Mouse (Mus musculus) neutrophil, adult 5-6 weeks (primary cell): ENCODE measurements around the gene Hat1. TPM values are rescaled to one million over a fixed set of nuclear protein-coding genes. Genes with fewer than 3 reads are reported as not detected.

Experiments used
- ATAC-seq: fragments of 151-379, 151-347 bp; 2 replicates; pipeline ENCODE4 v1.8.0; 2017; ENCODE audit warnings: mild to moderate bottlenecking, moderate TSS enrichment; ENCODE audit not compliant: insufficient number of reproducible peaks, poor library complexity, low FRiP score, severe bottlenecking; ENCODE audit errors: extremely low read depth
- total RNA-seq: library from RNA; stranded (forward); fragments of 200-1000 nt; gene quantifications from 2 replicates; pipeline ENCODE4 v1.2.3, GENCODE M21; 2017

Hat1 gene
- total RNA-seq = 33.9 and 37.0 TPM in 2 replicates

GRCm38 (mm10) chr2:71388951-71389763 is at the start of gene Hat1:
Gene Hat1, plus strand, starts transcription at chr2:71388958.
- ATAC-seq = peak; percentile 99

GRCm38 (mm10) chr2:71340126-71340525 is 48.6 kb upstream of the Hat1 start:
- no peak for ATAC-seq

GRCm38 (mm10) chr2:71343884-71344640 is 44.7 kb upstream of the Hat1 start:
- peak; percentile 72; the same call in 1 of the 2 replicates for ATAC-seq

- ATAC-seq = no peak
These were observed 41.6 kb upstream of the Hat1 start for GRCm38 (mm10) chr2:71347160-71347559.

GRCm38 (mm10) chr2:71347732-71348490 is 40.8 kb upstream of the Hat1 start:
- ATAC-seq = no peak

- no peak for ATAC-seq
These were observed 39.2 kb upstream of the Hat1 start for GRCm38 (mm10) chr2:71349511-71349910.

GRCm38 (mm10) chr2:71350181-71350580 is 38.6 kb upstream of the Hat1 start:
- ATAC-seq = no peak

GRCm38 (mm10) chr2:71350904-71351726 is 37.6 kb upstream of the Hat1 start:
- no peak for ATAC-seq

- ATAC-seq = no peak
These were observed 37.1 kb upstream of the Hat1 start for GRCm38 (mm10) chr2:71351727-71351987.

GRCm38 (mm10) chr2:71353306-71354054 is 35.3 kb upstream of the Hat1 start:
- ATAC-seq = no peak

- ATAC-seq = no peak
These were observed 34.7 kb upstream of the Hat1 start for GRCm38 (mm10) chr2:71354055-71354425.

GRCm38 (mm10) chr2:71358347-71358746 is 30.4 kb upstream of the Hat1 start:
- ATAC-seq = no peak

GRCm38 (mm10) chr2:71360192-71360591 is 28.6 kb upstream of the Hat1 start:
- 0 out of 2 replicates have a peak, but pooled peaks have one; percentile 16 for ATAC-seq

- ATAC-seq = no peak
These were observed 22.1 kb upstream of the Hat1 start for GRCm38 (mm10) chr2:71366618-71367124.

GRCm38 (mm10) chr2:71367125-71367880 is 21.5 kb upstream of the Hat1 start, which contains the start of gene Slc25a12:
Gene Slc25a12, minus strand, starts transcription at chr2:71367749.
- ATAC-seq = peak; percentile 86

- ATAC-seq = no peak
These were observed 20.7 kb upstream of the Hat1 start for GRCm38 (mm10) chr2:71368086-71368485.

GRCm38 (mm10) chr2:71371790-71372189 is 17.0 kb upstream of the Hat1 start:
- no peak for ATAC-seq
